Mouse (Mus musculus) spleen, embryonic (tissue): ENCODE results near the gene Zfp607b.

Experiments
- CTCF ChIA-PET: fragments of 350-600 bp; sonication (Branson Sonifier 250); formaldehyde crosslinking; loops from one replicate; lab custom pipeline; 2022; lab: Charles Lee

Zfp607b gene

DNA sequence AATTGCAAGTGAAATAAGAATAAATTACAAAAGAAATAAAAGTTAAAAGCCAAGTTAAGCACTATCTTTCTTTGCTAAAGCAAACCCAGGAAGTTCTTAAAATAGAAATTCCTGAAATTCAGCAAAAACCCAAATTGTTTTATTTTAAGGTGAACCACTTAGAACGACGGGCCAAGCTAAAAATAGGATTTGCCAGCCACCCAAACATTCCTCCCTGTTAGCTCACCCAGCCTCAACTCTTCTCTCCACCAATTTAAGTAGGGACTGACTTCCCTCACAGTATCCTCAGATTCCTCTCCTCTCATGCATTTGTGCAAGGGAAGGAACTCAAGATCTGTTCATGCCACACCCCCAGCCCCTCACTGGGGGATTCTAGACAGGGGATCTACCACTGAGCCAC, 5.9 kb upstream of the Zfp607b start:
- CTCF ChIA-PET = no interaction called here

DNA sequence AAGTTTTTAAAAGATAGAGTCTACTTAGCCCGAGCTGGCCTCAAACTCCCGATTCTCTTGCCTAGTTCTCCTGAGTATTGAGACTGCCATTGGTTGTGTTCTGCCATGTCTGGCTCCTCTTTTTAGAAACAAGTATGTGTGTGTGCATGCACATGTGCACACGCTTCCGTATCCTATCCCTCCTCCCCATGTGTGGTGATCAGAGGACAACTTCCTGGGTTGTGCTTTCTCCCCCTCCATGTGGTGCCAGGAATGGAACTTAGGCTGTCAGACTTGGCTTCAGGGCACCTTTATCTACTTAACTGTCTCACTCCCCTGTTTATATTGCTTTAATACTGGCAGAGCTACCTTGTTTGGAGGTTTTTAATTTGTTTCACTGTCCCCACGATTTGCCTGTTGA, 3.9 kb upstream of the Zfp607b start:
- CTCF ChIA-PET = interaction anchor here (0.6 kb wide), 3 partner anchors 18 to 227 kb away, joined by 3 read pairs; no protein-coding TSS in a partner anchor

DNA sequence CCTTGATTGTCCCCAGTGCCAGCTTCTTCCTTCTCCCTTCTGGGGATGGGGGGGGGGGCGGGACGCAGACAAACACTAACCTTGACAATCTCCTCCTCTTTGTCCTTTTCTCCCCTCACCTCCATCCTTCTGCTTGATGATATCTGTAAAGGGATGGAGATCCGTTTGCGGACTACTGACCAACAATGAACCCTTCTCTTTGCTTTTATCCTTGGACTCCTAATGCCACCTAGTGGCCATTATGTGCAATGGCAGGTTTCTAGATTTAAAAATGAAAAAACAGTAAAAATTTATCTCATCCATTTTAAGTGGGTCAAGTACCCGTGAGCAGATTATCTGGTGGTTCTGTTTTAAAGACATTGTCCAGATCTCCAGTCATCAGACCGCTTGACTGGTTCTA, 3.5 kb upstream of the Zfp607b start:
- CTCF ChIA-PET = interaction anchor here (0.6 kb wide), 2 partner anchors 19 to 195 kb away, joined by 3 read pairs; no protein-coding TSS in a partner anchor

DNA sequence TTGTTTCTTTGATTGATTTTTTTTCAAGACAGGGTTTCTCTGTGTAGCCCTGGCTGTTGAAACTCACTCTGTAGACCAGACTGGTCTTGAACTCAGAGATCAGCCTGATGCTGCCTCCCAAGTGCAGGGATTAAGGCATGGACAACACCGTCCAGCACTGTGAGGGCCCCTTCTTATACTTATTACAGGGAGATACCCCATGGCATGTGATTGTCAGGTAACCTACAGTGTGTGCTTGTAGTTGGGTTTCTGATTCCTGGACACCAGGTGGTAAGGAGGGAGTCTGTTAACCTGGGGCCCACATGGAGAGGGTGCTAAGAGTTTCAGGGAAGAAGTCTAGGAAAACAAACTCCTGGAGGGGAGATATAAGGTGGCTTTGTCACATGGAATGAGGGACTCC, 2.1 kb upstream of the Zfp607b start:
- CTCF ChIA-PET = no interaction called here

DNA sequence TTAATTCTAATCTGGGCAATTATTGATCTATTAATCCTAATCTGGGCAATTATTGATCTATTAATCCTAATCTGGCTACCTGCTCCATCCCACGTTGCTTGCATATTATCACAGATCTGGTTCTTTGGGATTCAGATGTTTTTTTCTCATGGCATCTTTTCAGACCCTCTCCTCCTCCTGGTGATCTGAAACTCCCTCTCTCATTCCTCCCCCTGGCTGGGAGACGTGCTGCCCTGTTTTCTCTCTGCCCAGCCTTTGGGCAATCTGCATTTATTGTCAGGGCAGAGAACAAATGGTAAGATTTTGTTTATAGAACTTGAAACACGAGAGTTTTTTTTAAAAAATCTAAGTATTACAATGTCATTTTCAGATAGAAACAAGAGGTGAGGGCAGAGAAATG, 1.3 kb upstream of the Zfp607b start:
- CTCF ChIA-PET = no interaction called here

DNA sequence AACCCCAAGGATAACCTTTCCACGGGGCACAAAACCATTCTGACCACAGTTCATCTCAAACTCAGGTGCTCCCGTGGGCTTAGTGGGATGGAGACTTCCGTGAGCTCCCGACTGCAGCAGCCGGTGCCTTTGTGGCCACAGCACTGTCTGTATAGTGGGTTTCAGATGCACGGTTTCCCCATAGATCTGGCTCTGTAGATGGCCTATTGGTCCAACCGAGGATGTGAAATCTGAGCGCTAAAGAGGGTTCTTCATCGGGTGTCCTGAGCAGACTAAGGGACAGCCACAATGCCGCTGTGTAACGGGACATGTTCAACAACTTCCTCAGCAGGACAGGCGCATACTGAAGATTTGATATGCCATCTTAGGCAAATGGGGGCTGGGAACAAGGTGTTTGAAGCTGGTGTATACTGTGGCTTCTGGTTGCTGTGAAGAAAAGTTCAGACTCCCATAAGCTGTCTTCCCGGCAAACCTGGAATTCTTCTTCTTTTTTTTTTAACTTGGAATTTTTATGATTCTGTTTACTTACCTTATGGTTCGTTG, 823 bp upstream of the Zfp607b start:
- CTCF ChIA-PET = no interaction called here

DNA sequence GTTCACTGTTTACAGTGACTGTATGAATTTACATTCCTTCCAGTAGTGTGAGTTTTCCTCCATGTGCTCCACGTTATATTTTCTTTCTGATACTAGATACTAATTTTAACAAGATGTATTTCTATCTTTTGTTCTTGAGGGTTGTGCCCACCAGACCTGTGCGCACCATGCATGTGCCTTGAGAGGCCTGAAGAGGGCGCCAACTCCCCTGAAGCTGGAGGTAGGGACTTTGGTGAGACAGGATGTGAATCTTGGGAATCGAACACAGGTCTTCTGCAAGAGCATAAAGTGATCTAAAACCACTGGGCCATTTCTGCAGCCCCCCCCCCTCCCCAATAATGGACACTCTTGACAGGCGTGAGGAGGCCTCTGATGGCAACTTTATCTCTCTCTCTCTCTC, 1.9 kb downstream of the Zfp607b start:
- CTCF ChIA-PET = interaction anchor here (0.6 kb wide), 1 partner anchor 57 kb away, joined by 8 read pairs; no protein-coding TSS in a partner anchor

DNA sequence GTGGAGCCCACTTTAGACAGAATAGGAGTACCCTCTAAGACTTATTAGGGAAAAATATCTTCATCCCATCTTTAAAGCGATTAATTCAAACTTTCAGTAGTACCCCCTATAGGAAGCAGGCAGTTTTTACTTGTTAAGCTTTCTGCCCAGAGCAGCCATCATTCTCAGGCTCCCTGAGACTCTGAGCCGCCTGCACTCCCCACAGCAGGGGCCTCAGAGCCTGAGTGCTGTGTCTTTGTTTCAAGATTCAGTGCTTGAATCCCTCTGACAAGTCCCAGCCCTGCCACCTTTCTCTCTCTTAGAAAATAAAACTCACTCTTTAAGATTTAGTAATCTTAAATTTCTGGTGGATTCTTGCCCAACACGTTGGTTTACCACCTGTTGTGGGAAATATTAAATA, 7.6 kb downstream of the Zfp607b start:
- CTCF ChIA-PET = no interaction called here

DNA sequence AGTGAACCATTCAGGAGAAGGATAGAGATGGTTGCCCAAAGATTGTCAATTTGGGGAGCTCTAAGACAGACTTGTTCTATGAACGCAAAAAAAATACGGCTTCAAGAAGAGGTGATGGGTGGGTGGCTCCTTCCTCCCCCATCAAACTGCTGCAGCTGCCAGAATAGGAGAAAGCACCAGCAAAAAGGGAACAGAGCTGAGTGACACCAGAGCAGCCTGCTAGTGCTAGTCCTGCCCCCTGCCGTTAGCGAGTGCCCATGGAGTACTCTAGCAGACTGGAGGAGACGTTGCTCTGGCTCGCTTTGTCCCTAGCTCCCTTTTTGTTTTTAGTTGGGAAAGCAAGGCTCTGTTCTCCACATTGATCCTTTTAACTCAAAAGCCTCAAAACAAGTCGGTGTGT, 21.3 kb downstream of the Zfp607b start:
- CTCF ChIA-PET = no interaction called here

DNA sequence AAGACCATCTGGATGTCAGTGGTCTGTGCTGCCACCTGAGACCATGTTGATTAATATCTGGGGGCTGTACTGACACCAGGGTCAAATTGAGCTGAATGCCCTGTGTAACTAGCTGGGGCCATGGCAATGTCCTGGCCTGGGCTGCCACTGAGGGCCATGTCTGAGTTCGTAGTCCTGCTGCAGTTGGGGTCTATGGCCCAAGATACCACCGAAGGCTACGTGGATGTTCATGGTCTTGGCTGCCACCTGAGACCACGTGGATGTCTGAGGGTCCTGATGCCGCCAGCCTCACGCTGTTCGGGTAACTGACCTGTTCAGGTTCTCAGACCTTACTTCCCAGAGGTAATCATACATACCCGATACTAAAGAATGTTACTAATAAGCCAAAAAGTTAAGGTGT, 32.8 kb downstream of the Zfp607b start:
- CTCF ChIA-PET = interaction anchor here (0.5 kb wide), 1 partner anchor 70 kb away, joined by 5 read pairs; no protein-coding TSS in a partner anchor

DNA sequence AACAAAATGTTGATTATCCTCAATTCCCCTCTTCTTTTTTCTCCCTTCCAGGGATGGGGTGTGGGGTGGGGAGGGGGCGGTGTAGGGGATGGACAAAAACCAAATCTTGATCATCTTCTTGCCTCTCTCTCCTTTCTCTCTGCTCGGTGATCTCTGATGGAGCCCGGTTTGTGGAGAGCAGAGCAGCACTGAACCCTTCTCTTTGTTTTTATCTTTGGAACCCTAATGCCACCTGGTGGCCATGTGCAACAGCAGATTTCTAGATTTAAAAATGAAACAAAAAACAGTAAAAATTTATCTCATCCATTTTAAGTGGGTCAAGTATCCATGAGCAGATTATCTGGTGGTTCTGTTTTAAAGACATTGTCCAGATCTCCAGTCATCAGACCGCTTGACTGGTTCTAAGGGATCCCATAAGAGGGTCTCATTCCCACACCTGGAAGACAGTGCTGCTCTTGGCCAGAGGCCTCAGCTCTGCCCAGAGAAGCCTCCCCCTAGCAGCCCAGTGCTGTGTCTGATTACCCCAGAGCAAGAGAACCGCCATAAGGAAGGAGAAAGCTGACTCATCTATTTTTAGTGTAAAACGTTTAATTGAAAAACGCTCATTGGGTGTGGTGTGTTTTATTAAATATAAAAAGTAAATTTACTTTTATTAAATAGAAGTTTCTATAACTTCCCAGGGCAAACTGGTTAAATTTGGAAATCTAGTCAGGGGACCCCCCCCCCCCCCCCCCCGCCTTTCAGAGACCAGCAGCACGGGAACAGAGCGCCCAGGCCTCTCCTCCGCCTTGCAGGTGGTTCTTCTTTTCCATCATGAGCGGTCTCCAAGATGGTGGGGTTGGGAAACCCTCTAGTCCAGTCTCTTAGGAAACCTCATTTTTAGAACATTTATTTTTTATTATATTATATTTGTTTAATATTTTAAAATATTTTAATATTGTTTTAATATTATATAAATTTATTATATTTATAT, 36.7 kb downstream of the Zfp607b start:
- CTCF ChIA-PET = no interaction called here

DNA sequence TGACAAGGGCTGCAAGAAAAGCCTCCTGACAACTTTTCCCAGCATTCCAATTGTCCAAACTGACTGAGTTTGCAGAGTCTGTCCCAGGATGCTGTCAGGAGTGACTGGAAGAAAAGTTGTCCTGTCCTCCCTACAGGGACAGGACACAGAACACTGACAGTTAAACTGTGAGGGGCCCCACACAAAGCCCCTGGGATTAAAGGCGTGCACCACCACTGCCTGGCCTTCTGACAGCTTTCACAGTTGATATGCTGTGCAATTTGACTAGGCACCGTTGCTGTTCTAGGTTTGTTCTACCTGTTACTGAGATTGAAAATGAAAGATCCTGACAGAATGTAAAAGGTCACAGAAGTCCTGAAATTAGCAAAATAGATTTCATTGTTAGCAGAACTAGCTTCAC, 38.3 kb downstream of the Zfp607b start:
- CTCF ChIA-PET = no interaction called here

DNA sequence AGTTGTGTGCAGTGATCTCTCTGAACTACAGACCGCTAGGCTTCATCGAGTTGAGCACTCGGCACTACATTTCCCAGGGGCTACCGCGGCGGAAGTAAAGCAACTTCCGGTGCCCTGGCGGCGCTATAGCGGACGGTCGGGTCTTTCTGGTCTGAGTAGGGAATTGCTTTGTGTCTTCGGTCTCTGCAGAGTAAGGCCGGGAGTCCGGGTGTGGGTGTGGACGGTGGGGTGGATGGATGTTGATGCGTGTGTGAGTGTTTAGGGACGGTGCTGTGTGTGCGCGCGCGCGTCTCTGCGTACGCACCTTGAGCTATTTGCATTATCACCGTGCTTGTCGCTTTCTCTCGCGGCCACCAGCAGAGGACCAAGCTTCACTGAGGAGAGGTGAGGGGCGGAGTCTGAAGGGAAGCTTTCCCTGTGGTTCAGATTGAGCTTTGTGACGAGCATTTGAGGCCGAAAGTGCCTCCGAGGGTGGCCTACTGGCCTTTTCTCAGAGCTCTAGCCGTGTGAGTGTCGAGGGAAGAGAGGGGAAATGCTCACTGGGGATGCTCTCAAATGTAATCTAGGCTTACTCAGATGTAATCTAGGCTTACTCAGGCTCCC, 42.2 kb downstream of the Zfp607b start, which contains the start of gene Zfp60:
Gene Zfp60 (plus strand): TSS at position 109 of the 603 bp plus-strand sequence.
- CTCF ChIA-PET = no interaction called here

DNA sequence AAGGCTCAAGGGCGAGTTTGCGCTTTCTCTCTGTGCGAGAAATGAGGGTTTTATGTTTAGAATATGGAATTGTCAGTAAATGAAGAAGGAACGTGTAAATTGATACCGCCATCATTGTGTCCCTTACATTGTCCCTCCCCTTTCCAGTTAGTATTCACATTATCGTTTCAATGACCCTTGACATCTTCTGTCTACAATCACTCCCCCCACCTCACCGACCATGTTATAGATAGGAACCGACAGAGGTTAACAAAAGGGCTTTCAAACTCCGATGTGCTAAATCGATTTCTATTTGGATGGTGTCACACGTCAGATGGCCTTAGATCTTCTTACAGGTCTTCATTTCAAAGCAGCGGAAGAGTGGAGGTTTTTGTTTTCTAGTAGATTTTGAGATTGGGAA, 42.8 kb downstream of the Zfp607b start:
- CTCF ChIA-PET = no interaction called here

DNA sequence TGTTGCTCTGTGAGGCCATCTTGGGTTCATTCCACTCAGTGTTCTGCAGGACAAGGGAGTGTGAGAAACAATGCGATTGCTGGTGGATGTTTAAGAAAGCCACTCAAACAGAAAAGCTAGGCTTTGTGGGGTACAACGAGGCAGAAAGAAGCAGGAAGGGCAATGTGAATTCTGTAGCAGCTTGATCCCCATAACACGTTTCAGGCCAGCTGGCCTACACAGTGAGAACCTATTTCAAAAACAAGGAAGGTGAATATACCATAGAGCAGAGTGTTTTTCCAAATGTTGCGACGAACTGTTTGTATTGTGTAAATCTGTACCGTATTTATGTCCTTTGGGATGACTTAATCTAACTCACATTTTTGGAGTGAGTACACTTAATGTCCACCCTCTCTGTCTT, 43.4 kb downstream of the Zfp607b start:
- CTCF ChIA-PET = no interaction called here

DNA sequence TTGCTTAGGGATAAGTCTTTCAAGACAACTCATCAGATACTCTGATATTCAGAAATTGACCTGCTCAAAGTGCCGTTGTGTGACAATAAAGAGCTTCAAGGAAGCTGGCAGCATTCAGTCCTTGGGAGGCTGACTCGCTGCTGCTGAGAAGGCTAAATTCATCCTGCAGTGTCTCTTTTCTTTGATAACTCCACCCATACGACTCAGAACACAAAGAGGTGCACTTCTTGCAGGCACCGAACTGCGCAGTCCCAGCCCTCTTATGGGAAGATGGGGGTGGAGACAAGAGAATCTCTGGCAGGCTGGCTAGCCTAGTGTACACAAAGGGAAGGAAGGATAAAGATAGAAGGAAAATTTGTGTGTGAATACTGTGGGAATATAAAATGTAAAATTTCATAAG, 46.3 kb downstream of the Zfp607b start:
- CTCF ChIA-PET = interaction anchor here (0.6 kb wide), 1 partner anchor 402 kb away, joined by 3 read pairs; no protein-coding TSS in a partner anchor
